Comparison of ENCODE assay signal across 11 mouse cellular contexts in the genomic region with DNA sequence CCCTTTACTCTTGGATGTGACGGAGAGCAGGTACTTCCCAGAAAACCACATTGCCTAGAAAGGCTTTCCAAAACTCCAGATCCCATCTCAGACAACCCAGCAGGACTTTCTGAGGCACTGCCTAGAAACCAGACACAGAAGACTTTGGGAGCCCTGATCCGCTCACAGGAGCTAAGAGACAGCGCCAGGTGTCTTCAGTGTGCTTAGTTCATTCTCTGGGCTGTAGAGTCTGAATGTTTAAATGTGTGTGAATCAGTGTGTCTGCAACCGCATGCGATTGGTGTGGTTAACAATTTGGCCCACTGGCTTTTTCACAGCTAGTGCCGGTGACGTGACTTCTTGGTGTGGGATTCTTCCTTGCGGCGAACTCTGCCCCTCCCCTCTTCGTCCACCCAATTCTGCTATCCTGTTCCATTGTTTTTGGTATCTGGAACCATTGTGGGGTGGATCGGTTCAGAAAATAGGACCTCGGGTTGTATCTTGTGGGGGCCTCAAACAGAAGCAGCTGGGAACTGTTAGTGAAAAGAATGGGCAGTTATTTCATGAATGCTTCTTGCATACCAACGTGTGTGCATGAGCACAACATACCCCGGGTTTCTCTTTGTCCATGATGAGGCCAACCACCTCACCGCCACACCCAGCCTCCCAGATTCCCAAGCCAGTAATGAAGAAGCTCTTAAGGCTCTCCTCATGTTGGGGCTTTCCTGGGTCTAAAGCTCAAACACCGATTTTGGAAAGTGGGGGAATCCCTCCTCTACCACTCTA. TPM values are rescaled to one million over a fixed set of nuclear protein-coding genes. Genes with fewer than 3 reads are reported as not detected.
DNase-seq lines count a peak whose midpoint lies in the region; ATAC-seq and TF ChIP-seq lines count a peak whose summit lies in the region.
"Had no signal": no experiment of that assay in that cellular context is flagged by ENCODE, and none has a peak within 500 bp of the region (broad histone marks: within the 10 kb centered on the region; RNA-seq: fewer than 3 reads in every experiment).

No protein-coding gene starts in this region.

- peak overlapping the region; percentile 56 for H3K27ac ChIP-seq in hindbrain, embryonic 10.5 days
- H3K27ac ChIP-seq in hindbrain, embryonic 11.5 days (ENCODE audit: low read depth, low read length), result no peak overlapping the region
- H3K27ac ChIP-seq in midbrain, embryonic 16.5 days (ENCODE audit: low read length), result no peak overlapping the region
- H3K27ac ChIP-seq in midbrain, embryonic 11.5 days (ENCODE audit: low read depth, low read length), result no peak overlapping the region
- H3K27ac ChIP-seq in hindbrain, postnatal 0 days, result no peak overlapping the region

- TF ChIP-seq CTCF in hindbrain, postnatal 0 days (IDR thresholded peaks at IDR 0.05; ENCODE audit: low read depth), result no peak

- WGBS in hindbrain, embryonic 10.5 days, result 77% methylated on average over 16 of the region's 16 CpGs
- 78% methylated on average over 16 of the region's 16 CpGs for WGBS in hindbrain, embryonic 11.5 days
- 84% methylated on average over 16 of the region's 16 CpGs for WGBS in midbrain, embryonic 16.5 days
- 80% methylated on average over 16 of the region's 16 CpGs for WGBS in midbrain, embryonic 11.5 days
- 70% methylated on average over 16 of the region's 16 CpGs for WGBS in hindbrain, postnatal 0 days

- H3K27me3 ChIP-seq in hindbrain, embryonic 10.5 days (ENCODE audit: insufficient read depth, poor library complexity, severe bottlenecking), result peaks cover 66% of the 10 kb centered on the region
- peaks cover 37% of the 10 kb centered on the region for H3K27me3 ChIP-seq in hindbrain, embryonic 11.5 days (ENCODE audit: control insufficient read depth, insufficient read depth, low read length)
- H3K27me3 ChIP-seq in midbrain, embryonic 16.5 days (ENCODE audit: control insufficient read depth, insufficient read depth, low read depth, low read length), result peaks cover 23% of the 10 kb centered on the region
- peaks cover 49% of the 10 kb centered on the region for H3K27me3 ChIP-seq in midbrain, embryonic 11.5 days (ENCODE audit: control insufficient read depth, insufficient read depth, low read length)
- peaks cover 6% of the 10 kb centered on the region for H3K27me3 ChIP-seq in hindbrain, postnatal 0 days (ENCODE audit: insufficient read depth, low read length)

- ATAC-seq in hindbrain, embryonic 11.5 days (ENCODE audit: low FRiP score), result no peak
- ATAC-seq in midbrain, embryonic 16.5 days, result no peak
- ATAC-seq in midbrain, embryonic 11.5 days (ENCODE audit: low FRiP score), result no peak
- ATAC-seq in hindbrain, postnatal 0 days, result no peak
- ATAC-seq: activated CD4-positive, CD25-positive, alpha-beta regulatory T cell, adult 4 months had no signal

- H3K9ac ChIP-seq in hindbrain, embryonic 11.5 days (ENCODE audit: low read depth, low read length), result no peak overlapping the region
- H3K9ac ChIP-seq in midbrain, embryonic 16.5 days (ENCODE audit: low read depth, low read length), result no peak overlapping the region
- no peak overlapping the region for H3K9ac ChIP-seq in midbrain, embryonic 11.5 days (ENCODE audit: low read length)
- H3K9ac ChIP-seq in hindbrain, postnatal 0 days (replicated peaks; ENCODE audit: low read length), result no peak overlapping the region

- H3K4me1 ChIP-seq in hindbrain, embryonic 10.5 days (replicated peaks), result peaks cover 71% of the 10 kb centered on the region
- H3K4me1 ChIP-seq in hindbrain, embryonic 11.5 days (replicated peaks; ENCODE audit: control insufficient read depth, insufficient read depth, low read length), result peaks cover 7% of the 10 kb centered on the region
- H3K4me1 ChIP-seq in midbrain, embryonic 16.5 days (ENCODE audit: control insufficient read depth, insufficient read depth, low read length), result peaks cover 12% of the 10 kb centered on the region; the same call in 1 of the 2 replicates
- peaks cover 17% of the 10 kb centered on the region for H3K4me1 ChIP-seq in midbrain, embryonic 11.5 days (ENCODE audit: control insufficient read depth, insufficient read depth, low read length)
- H3K4me1 ChIP-seq in hindbrain, postnatal 0 days (ENCODE audit: insufficient read depth, low read length), result 0 out of 2 replicates have a peak, but pooled peaks cover 4% of the 10 kb centered on the region

- no peak for DNase-seq in hindbrain, embryonic 10.5 days (ENCODE audit: low spot score)
- no peak for DNase-seq in hindbrain, embryonic 11.5 days (ENCODE audit: low spot score)
- DNase-seq in midbrain, embryonic 11.5 days (ENCODE audit: low spot score, missing footprints), result no peak
- DNase-seq in hindbrain, postnatal 0 days (ENCODE audit: low spot score), result no peak
- DNase-seq in frontal cortex, postnatal 36 days (ENCODE audit: low spot score in 2 of 2), result no peak
- no peak for DNase-seq in adrenal gland, postnatal 10 days
- DNase-seq: kidney, adult 11 months; spleen, adult 18-20 months; thymus, postnatal 36 days had no signal

- H3K36me3 ChIP-seq in hindbrain, embryonic 10.5 days, result peaks cover 3% of the 10 kb centered on the region; the same call in 1 of the 2 replicates
- no peaks in the 10 kb centered on the region for H3K36me3 ChIP-seq in hindbrain, embryonic 11.5 days (ENCODE audit: control insufficient read depth, insufficient read depth, low read length)
- no peaks in the 10 kb centered on the region for H3K36me3 ChIP-seq in midbrain, embryonic 16.5 days (ENCODE audit: control insufficient read depth, insufficient read depth, low read length)
- H3K36me3 ChIP-seq in midbrain, embryonic 11.5 days (ENCODE audit: control insufficient read depth, insufficient read depth, low read length), result no peaks in the 10 kb centered on the region
- H3K36me3 ChIP-seq in hindbrain, postnatal 0 days (ENCODE audit: insufficient read depth, low read length), result no peaks in the 10 kb centered on the region

- no peak overlapping the region for H3K4me2 ChIP-seq in hindbrain, embryonic 11.5 days (replicated peaks; ENCODE audit: low read depth, low read length)
- 0 out of 2 replicates have a peak overlapping the region, but pooled peaks have one; percentile 4 for H3K4me2 ChIP-seq in midbrain, embryonic 16.5 days (ENCODE audit: low read length)
- no peak overlapping the region for H3K4me2 ChIP-seq in midbrain, embryonic 11.5 days
- H3K4me2 ChIP-seq in hindbrain, postnatal 0 days (ENCODE audit: low read depth, low read length), result peak overlapping the region; percentile 89; the same call in 1 of the 2 replicates

- no peak overlapping the region for H3K4me3 ChIP-seq in hindbrain, embryonic 10.5 days
- no peak overlapping the region for H3K4me3 ChIP-seq in hindbrain, embryonic 11.5 days (ENCODE audit: low read depth, low read length)
- H3K4me3 ChIP-seq in midbrain, embryonic 16.5 days (ENCODE audit: low read depth, low read length), result no peak overlapping the region
- no peak overlapping the region for H3K4me3 ChIP-seq in midbrain, embryonic 11.5 days (ENCODE audit: low read depth, low read length)
- no peak overlapping the region for H3K4me3 ChIP-seq in hindbrain, postnatal 0 days (ENCODE audit: low read length)

- H3K9me3 ChIP-seq in hindbrain, embryonic 10.5 days, result no peaks in the 10 kb centered on the region
- H3K9me3 ChIP-seq in hindbrain, embryonic 11.5 days (ENCODE audit: control insufficient read depth, low read length), result no peaks in the 10 kb centered on the region
- no peaks in the 10 kb centered on the region for H3K9me3 ChIP-seq in midbrain, embryonic 16.5 days (replicated peaks; ENCODE audit: control insufficient read depth, low read length, poor library complexity, severe bottlenecking)
- H3K9me3 ChIP-seq in midbrain, embryonic 11.5 days (ENCODE audit: control insufficient read depth, low read length), result no peaks in the 10 kb centered on the region
- H3K9me3 ChIP-seq in hindbrain, postnatal 0 days (ENCODE audit: low read length), result no peaks in the 10 kb centered on the region

RNA-seq across cellular contexts. Expression of gene Col4a1, which starts 2.7 kb away (rescaled TPM):
- 122 and 123 TPM in 2 replicates for polyA plus RNA-seq in hindbrain, embryonic 10.5 days (2016; fragmentation: Nextera tagmentation; extraction: Ambion mirVana)
- 91.8 and 94.2 TPM in 2 replicates for polyA plus RNA-seq in hindbrain, embryonic 11.5 days (2014; fragmentation: Nextera tagmentation; extraction: Ambion mirVana)
- 73.6 and 83.1 TPM in 2 replicates for polyA plus RNA-seq in midbrain, embryonic 16.5 days (2015; fragmentation: Nextera tagmentation; extraction: Ambion mirVana)
- polyA plus RNA-seq in midbrain, embryonic 11.5 days (2014; fragmentation: Nextera tagmentation; extraction: Ambion mirVana), result 105 and 115 TPM in 2 replicates
- 203 and 254 TPM in 2 replicates for total RNA-seq in hindbrain, postnatal 0 days (2014; rRNA removed)
- 46.4 and 55.6 TPM in 2 replicates for polyA plus RNA-seq in hindbrain, postnatal 0 days (2015; fragmentation: Nextera tagmentation; extraction: Ambion mirVana)
- 100 to 1,000 TPM; 677 to 700 TPM for total RNA-seq in adrenal gland, postnatal 10 days (2021)
- polyA plus RNA-seq: activated CD4-positive, CD25-positive, alpha-beta regulatory T cell, adult 4 months had no signal

RNA-seq across cellular contexts. Expression of gene Col4a2, which starts 2.8 kb away (rescaled TPM):
- 51.1 and 52.9 TPM in 2 replicates for polyA plus RNA-seq in hindbrain, embryonic 10.5 days (2016; fragmentation: Nextera tagmentation; extraction: Ambion mirVana)
- polyA plus RNA-seq in hindbrain, embryonic 11.5 days (2014; fragmentation: Nextera tagmentation; extraction: Ambion mirVana), result 26.2 and 29.9 TPM in 2 replicates
- 33.8 and 37.8 TPM in 2 replicates for polyA plus RNA-seq in midbrain, embryonic 16.5 days (2015; fragmentation: Nextera tagmentation; extraction: Ambion mirVana)
- polyA plus RNA-seq in midbrain, embryonic 11.5 days (2014; fragmentation: Nextera tagmentation; extraction: Ambion mirVana), result 28.5 and 34.1 TPM in 2 replicates
- total RNA-seq in hindbrain, postnatal 0 days (2014; rRNA removed), result 76.6 and 95.8 TPM in 2 replicates
- 26.5 and 27.8 TPM in 2 replicates for polyA plus RNA-seq in hindbrain, postnatal 0 days (2015; fragmentation: Nextera tagmentation; extraction: Ambion mirVana)
- total RNA-seq in adrenal gland, postnatal 10 days (2021), result 100 to 1,000 TPM; 322 to 338 TPM
- polyA plus RNA-seq: activated CD4-positive, CD25-positive, alpha-beta regulatory T cell, adult 4 months had no signal

Comparison
In these comparisons a context has a peak if more than half of its experiments do, and no peak if none do; other contexts are left out.
1. H3K4me2 ChIP-seq: peak in midbrain, embryonic 16.5 days (single experiment) and hindbrain, postnatal 0 days (single experiment); none in hindbrain, embryonic 11.5 days (single experiment) and midbrain, embryonic 11.5 days (single experiment).